Mouse (Mus musculus) midbrain, embryonic 12.5 days (tissue): ENCODE data around the gene Rec114. TPM values are rescaled to one million over a fixed set of nuclear protein-coding genes. Genes with fewer than 3 reads are reported as not detected.
A peak's percentile ranks its signal among the peaks of the same experiment; 100 is the strongest.

ENCODE experiments used
- ATAC-seq: fragments of 200-750 bp; cut with Nextera tagmentation; 2 replicates; pipeline ENCODE4 v1.8.0; 2017; ENCODE audit warnings: low read depth, moderate TSS enrichment, moderate library complexity; ENCODE audit not compliant: low FRiP score
- H3K27ac ChIP-seq: fragments of 300-500 bp; sonication (generic); replicated peaks from 2 replicates; pipeline ENCODE4 v1.5.1; 2016; ENCODE audit warnings: mild to moderate bottlenecking
- H3K27me3 ChIP-seq: fragments of 300-500 bp; sonication (generic); 2 replicates; pipeline ENCODE4 v1.6.1; 2016; ENCODE audit warnings: mild to moderate bottlenecking
- H3K36me3 ChIP-seq: fragments of 300-500 bp; sonication (generic); 2 replicates; pipeline ENCODE4 v1.6.1; 2016
- H3K4me1 ChIP-seq: fragments of 300-500 bp; sonication (generic); 2 replicates; pipeline ENCODE4 v1.6.1; 2016
- H3K4me2 ChIP-seq: fragments of 300-500 bp; sonication (generic); replicated peaks from 2 replicates; pipeline ENCODE4 v1.6.1; 2016; ENCODE audit warnings: mild to moderate bottlenecking, moderate library complexity
- H3K4me3 ChIP-seq: fragments of 300-500 bp; sonication (generic); 2 replicates; pipeline ENCODE4 v1.5.1; 2016; ENCODE audit warnings: mild to moderate bottlenecking
- H3K9ac ChIP-seq: fragments of 300-500 bp; sonication (generic); replicated peaks from 2 replicates; pipeline ENCODE4 v1.6.1; 2016; ENCODE audit warnings: mild to moderate bottlenecking, moderate library complexity
- H3K9me3 ChIP-seq: fragments of 300-500 bp; sonication (generic); 2 replicates; pipeline ENCODE4 v1.6.1; 2016; ENCODE audit warnings: mild to moderate bottlenecking
- WGBS: fragments of 180-500 bp; shearing (Covaris S2); methylation state at CpG from one replicate; pipeline ENCODE4 v1.1.7; 2016; 5-methylcytosine and 5-hydroxymethylcytosine counted together
- polyA plus RNA-seq: library from polyadenylated mRNA; unstranded; fragments of >200 nt; fragmentation: Nextera tagmentation; extraction: Ambion mirVana; gene quantifications from 2 replicates; pipeline ENCODE4 v1.2.1, GENCODE M21; 2016

Rec114 gene
- polyA plus RNA-seq = 1.9 and 2.5 TPM in 2 replicates

- Histone ChIP-seq H3K27ac (no peak within 1 kb of the TSS), H3K36me3 (no peaks in the 10 kb centered on the region), H3K4me2 (no peak within 1 kb of the TSS), H3K27me3 (no peaks in the 10 kb centered on the region), H3K9me3 (no peaks in the 10 kb centered on the region), H3K4me3 (no peak within 1 kb of the TSS), H3K4me1 (peaks cover 6% of the 10 kb centered on the region; the same call in 1 of the 2 replicates), H3K9ac (no peak within 1 kb of the TSS)
- 89% methylated on average over 3 of the region's 3 CpGs for WGBS
- ATAC-seq = no peak
Measured at GRCm38 (mm10) chr9:58743702-58744248, at the start of gene Rec114. Gene Rec114, minus strand, starts transcription at chr9:58743964.

GRCm38 (mm10) chr9:58789476-58789875 is 45.7 kb upstream of the Rec114 start:
- no peaks in the 10 kb centered on the region for H3K36me3 ChIP-seq
- WGBS = 94% methylated on average over 3 of the region's 3 CpGs
- H3K4me3 ChIP-seq = no peak overlapping the region
- ATAC-seq = no peak
- no peaks in the 10 kb centered on the region for H3K9me3 ChIP-seq
- H3K27me3 ChIP-seq = no peaks in the 10 kb centered on the region
- H3K9ac ChIP-seq = no peak overlapping the region
- H3K4me2 ChIP-seq = no peak overlapping the region
- H3K4me1 ChIP-seq = no peaks in the 10 kb centered on the region
- H3K27ac ChIP-seq = no peak overlapping the region

GRCm38 (mm10) chr9:58775363-58775762 is 31.6 kb upstream of the Rec114 start:
- Histone ChIP-seq H3K27ac (no peak overlapping the region), H3K9me3 (no peaks in the 10 kb centered on the region), H3K9ac (no peak overlapping the region), H3K4me3 (no peak overlapping the region), H3K27me3 (no peaks in the 10 kb centered on the region), H3K36me3 (no peaks in the 10 kb centered on the region), H3K4me2 (no peak overlapping the region), H3K4me1 (no peaks in the 10 kb centered on the region)
- ATAC-seq = no peak
- WGBS = 17% methylated on average over 2 of the region's 2 CpGs

GRCm38 (mm10) chr9:58774761-58775160 is 31.0 kb upstream of the Rec114 start:
- no peak overlapping the region for H3K4me2 ChIP-seq
- no peaks in the 10 kb centered on the region for H3K36me3 ChIP-seq
- no peak for ATAC-seq
- H3K4me1 ChIP-seq = peaks cover 4% of the 10 kb centered on the region; the same call in 1 of the 2 replicates
- no peak overlapping the region for H3K9ac ChIP-seq
- H3K27ac ChIP-seq = no peak overlapping the region
- H3K4me3 ChIP-seq = no peak overlapping the region
- WGBS = 58% methylated on average over 3 of the region's 3 CpGs
- H3K9me3 ChIP-seq = no peaks in the 10 kb centered on the region
- H3K27me3 ChIP-seq = no peaks in the 10 kb centered on the region

- no peak overlapping the region for H3K4me2 ChIP-seq
- no peaks in the 10 kb centered on the region for H3K36me3 ChIP-seq
- H3K4me1 ChIP-seq = peaks cover 4% of the 10 kb centered on the region; the same call in 1 of the 2 replicates
- H3K9me3 ChIP-seq = no peaks in the 10 kb centered on the region
- no peak for ATAC-seq
- no peak overlapping the region for H3K9ac ChIP-seq
- H3K27me3 ChIP-seq = no peaks in the 10 kb centered on the region
- H3K4me3 ChIP-seq = no peak overlapping the region
- 73% methylated on average over 12 of the region's 12 CpGs for WGBS
- no peak overlapping the region for H3K27ac ChIP-seq
Measured at GRCm38 (mm10) chr9:58769943-58770342, 26.2 kb upstream of the Rec114 start.

- H3K4me3 ChIP-seq = no peak overlapping the region
- no peaks in the 10 kb centered on the region for H3K27me3 ChIP-seq
- no peaks in the 10 kb centered on the region for H3K36me3 ChIP-seq
- H3K9ac ChIP-seq = no peak overlapping the region
- 79% methylated on average over 17 of the region's 17 CpGs for WGBS
- peaks cover 4% of the 10 kb centered on the region; the same call in 1 of the 2 replicates for H3K4me1 ChIP-seq
- no peak overlapping the region for H3K27ac ChIP-seq
- ATAC-seq = peak; percentile 92
- no peak overlapping the region for H3K4me2 ChIP-seq
- no peaks in the 10 kb centered on the region for H3K9me3 ChIP-seq
Measured at GRCm38 (mm10) chr9:58766959-58767955, 23.5 kb upstream of the Rec114 start.

- H3K27me3 ChIP-seq = no peaks in the 10 kb centered on the region
- H3K4me3 ChIP-seq = no peak overlapping the region
- no peaks in the 10 kb centered on the region for H3K36me3 ChIP-seq
- WGBS = 76% methylated on average over 5 of the region's 5 CpGs
- no peaks in the 10 kb centered on the region for H3K4me1 ChIP-seq
- no peak overlapping the region for H3K27ac ChIP-seq
- no peaks in the 10 kb centered on the region for H3K9me3 ChIP-seq
- H3K9ac ChIP-seq = no peak overlapping the region
- H3K4me2 ChIP-seq = no peak overlapping the region
- ATAC-seq = no peak
Measured at GRCm38 (mm10) chr9:58764354-58764753, 20.6 kb upstream of the Rec114 start.

GRCm38 (mm10) chr9:58763114-58763513 is 19.4 kb upstream of the Rec114 start:
- no peak overlapping the region for H3K9ac ChIP-seq
- no peaks in the 10 kb centered on the region for H3K36me3 ChIP-seq
- H3K27me3 ChIP-seq = no peaks in the 10 kb centered on the region
- ATAC-seq = no peak
- H3K4me1 ChIP-seq = no peaks in the 10 kb centered on the region
- no peak overlapping the region for H3K27ac ChIP-seq
- 94% methylated on average over 4 of the region's 4 CpGs for WGBS
- no peaks in the 10 kb centered on the region for H3K9me3 ChIP-seq
- no peak overlapping the region for H3K4me2 ChIP-seq
- no peak overlapping the region for H3K4me3 ChIP-seq

- 60% methylated on average over 2 of the region's 2 CpGs for WGBS
- Histone ChIP-seq H3K36me3 (no peaks in the 10 kb centered on the region), H3K4me3 (no peak overlapping the region), H3K27me3 (no peaks in the 10 kb centered on the region), H3K27ac (no peak overlapping the region), H3K9me3 (no peaks in the 10 kb centered on the region), H3K4me1 (no peaks in the 10 kb centered on the region), H3K9ac (no peak overlapping the region), H3K4me2 (no peak overlapping the region)
- ATAC-seq = no peak
Measured at GRCm38 (mm10) chr9:58762086-58762485, 18.3 kb upstream of the Rec114 start.

- H3K9ac ChIP-seq = no peak overlapping the region
- H3K36me3 ChIP-seq = no peaks in the 10 kb centered on the region
- H3K27ac ChIP-seq = no peak overlapping the region
- H3K4me1 ChIP-seq = no peaks in the 10 kb centered on the region
- H3K9me3 ChIP-seq = no peaks in the 10 kb centered on the region
- no peak overlapping the region for H3K4me3 ChIP-seq
- ATAC-seq = no peak
- WGBS = 93% methylated on average over 7 of the region's 7 CpGs
- no peaks in the 10 kb centered on the region for H3K27me3 ChIP-seq
- H3K4me2 ChIP-seq = no peak overlapping the region
Measured at GRCm38 (mm10) chr9:58758754-58759153, 15.0 kb upstream of the Rec114 start.

GRCm38 (mm10) chr9:58756371-58757132 is 12.8 kb upstream of the Rec114 start:
- Histone ChIP-seq H3K4me1 (no peaks in the 10 kb centered on the region), H3K4me3 (no peak overlapping the region), H3K27me3 (no peaks in the 10 kb centered on the region), H3K9ac (no peak overlapping the region), H3K27ac (no peak overlapping the region), H3K4me2 (no peak overlapping the region), H3K36me3 (no peaks in the 10 kb centered on the region), H3K9me3 (no peaks in the 10 kb centered on the region)
- 76% methylated on average over 12 of the region's 12 CpGs for WGBS
- ATAC-seq = no peak

GRCm38 (mm10) chr9:58753606-58754005 is 9.8 kb upstream of the Rec114 start:
- 93% methylated on average over 1 of the region's 1 CpGs for WGBS
- no peaks in the 10 kb centered on the region for H3K36me3 ChIP-seq
- no peaks in the 10 kb centered on the region for H3K9me3 ChIP-seq
- no peaks in the 10 kb centered on the region for H3K4me1 ChIP-seq
- no peak overlapping the region for H3K27ac ChIP-seq
- H3K9ac ChIP-seq = no peak overlapping the region
- no peak overlapping the region for H3K4me2 ChIP-seq
- no peak overlapping the region for H3K4me3 ChIP-seq
- no peak for ATAC-seq
- H3K27me3 ChIP-seq = no peaks in the 10 kb centered on the region
